Mouse (Mus musculus) CD4-positive, CD25-positive, alpha-beta regulatory T cell, adult 4 months (primary cell): ENCODE results near the gene Astl. TPM values are rescaled to one million over a fixed set of nuclear protein-coding genes. Genes with fewer than 3 reads are reported as not detected.

Experiments used
- ATAC-seq: one replicate; pipeline ENCODE4 v1.8.0; 2017
- polyA plus RNA-seq, 2 experiments: library from polyadenylated mRNA; unstranded; fragments of 100-300 nt; shearing (Covaris generic); gene quantifications; one replicate each; pipeline ENCODE4 v1.2.1; 2017

Astl gene
- polyA plus RNA-seq, 2 experiments from 2014 or later = 0.22 to 0.42 TPM

GRCm38 (mm10) chr2:127324456-127324855 lies 14.0 kb upstream of the Astl start:
- peak; percentile 51 for ATAC-seq

GRCm38 (mm10) chr2:127328090-127328851 lies 10.2 kb upstream of the Astl start:
- ATAC-seq = peak; percentile 38

GRCm38 (mm10) chr2:127332807-127333570 lies 5.5 kb upstream of the Astl start:
- peak; percentile 42 for ATAC-seq

- peak; percentile 36 for ATAC-seq
These were observed 4.4 kb upstream of the Astl start for GRCm38 (mm10) chr2:127333945-127334603.

- peak; percentile 6 for ATAC-seq
These were observed 3.3 kb upstream of the Astl start for GRCm38 (mm10) chr2:127335078-127335541.

GRCm38 (mm10) chr2:127335767-127336496 lies 2.5 kb upstream of the Astl start, which contains the start of gene Dusp2:
Gene Dusp2 (plus strand): TSS chr2:127336159.
- ATAC-seq = peak; percentile 54

- ATAC-seq = no peak
These were observed 2.0 kb upstream of the Astl start for GRCm38 (mm10) chr2:127336497-127336832.

GRCm38 (mm10) chr2:127336885-127337284 lies 1.6 kb upstream of the Astl start:
- no peak for ATAC-seq

GRCm38 (mm10) chr2:127337531-127337930 lies 908 bp upstream of the Astl start:
- no peak for ATAC-seq

- ATAC-seq = peak; percentile 1
These were observed 427 bp upstream of the Astl start for GRCm38 (mm10) chr2:127338012-127338411.

- ATAC-seq = peak; percentile 25
These were observed 394 bp downstream of the Astl start for GRCm38 (mm10) chr2:127338833-127339232.

GRCm38 (mm10) chr2:127339262-127339661 lies 823 bp downstream of the Astl start:
- ATAC-seq = no peak

GRCm38 (mm10) chr2:127341159-127341558 lies 2.7 kb downstream of the Astl start:
- no peak for ATAC-seq

- peak; percentile 49 for ATAC-seq
These were observed 7.9 kb downstream of the Astl start for GRCm38 (mm10) chr2:127346334-127346733.

GRCm38 (mm10) chr2:127347147-127347985 lies 8.9 kb downstream of the Astl start:
- ATAC-seq = no peak

- no peak for ATAC-seq
These were observed 15.4 kb downstream of the Astl start for GRCm38 (mm10) chr2:127353881-127354280.

- peak; percentile 56 for ATAC-seq
These were observed 24.2 kb downstream of the Astl start, which contains the start of gene Adra2b for GRCm38 (mm10) chr2:127362459-127363281. Gene Adra2b (plus strand): TSS chr2:127363208.

GRCm38 (mm10) chr2:127363282-127363652 lies 24.8 kb downstream of the Astl start:
- peak; percentile 14 for ATAC-seq

GRCm38 (mm10) chr2:127363696-127364095 lies 25.3 kb downstream of the Astl start:
- no peak for ATAC-seq

GRCm38 (mm10) chr2:127364452-127364851 lies 26.0 kb downstream of the Astl start:
- ATAC-seq = no peak
